Mouse (Mus musculus): ENCODE results near the gene Vezt.

Gene Vezt

GRCm38 (mm10) chr10:93912136-93912855 lies 123.3 kb downstream of the Vezt start:
- no peak for DNase-seq (ENCODE audit: low read depth, low spot score)

- no peak for DNase-seq (ENCODE audit: low read depth, low spot score)
Measured at GRCm38 (mm10) chr10:93911326-93911725, 124.3 kb downstream of the Vezt start.

- DNase-seq (ENCODE audit: low read depth, low spot score): no peak
Measured at GRCm38 (mm10) chr10:93909811-93910446, 125.7 kb downstream of the Vezt start.

- DNase-seq (ENCODE audit: low read depth, low spot score): no peak
Measured at GRCm38 (mm10) chr10:93909015-93909414, 126.6 kb downstream of the Vezt start.

- DNase-seq (ENCODE audit: low read depth, low spot score): no peak
Measured at GRCm38 (mm10) chr10:93908540-93908939, 127.1 kb downstream of the Vezt start.

GRCm38 (mm10) chr10:93907376-93907775 lies 128.2 kb downstream of the Vezt start:
- DNase-seq (ENCODE audit: low read depth, low spot score): no peak

- no peak for DNase-seq (ENCODE audit: low read depth, low spot score)
Measured at GRCm38 (mm10) chr10:93899907-93900306, 135.7 kb downstream of the Vezt start.

- no peak for DNase-seq (ENCODE audit: low read depth, low spot score)
Measured at GRCm38 (mm10) chr10:93899303-93899702, 136.3 kb downstream of the Vezt start.

- no peak for DNase-seq (ENCODE audit: low read depth, low spot score)
Measured at GRCm38 (mm10) chr10:93897043-93897646, 138.5 kb downstream of the Vezt start, which contains the start of gene Metap2. TSS of gene Metap2 (minus strand) at chr10:93897093.

GRCm38 (mm10) chr10:93892551-93892950 lies 143.1 kb downstream of the Vezt start:
- no peak for DNase-seq (ENCODE audit: low read depth, low spot score)

GRCm38 (mm10) chr10:93891031-93891430 lies 144.6 kb downstream of the Vezt start:
- peak; percentile 77 for DNase-seq (ENCODE audit: low read depth, low spot score)

- no peak for DNase-seq (ENCODE audit: low read depth, low spot score)
Measured at GRCm38 (mm10) chr10:93890565-93890964, 145.1 kb downstream of the Vezt start.

GRCm38 (mm10) chr10:93889976-93890375 lies 145.6 kb downstream of the Vezt start:
- DNase-seq (ENCODE audit: low read depth, low spot score): no peak

- peak; percentile 75 for DNase-seq (ENCODE audit: low read depth, low spot score)
Measured at GRCm38 (mm10) chr10:93889579-93889950, 146.1 kb downstream of the Vezt start.
